Mouse (Mus musculus) left cerebral cortex, adult 2 months (tissue): ENCODE results near the gene Adgrg1. TPM values are rescaled to one million over a fixed set of nuclear protein-coding genes. Genes with fewer than 3 reads are reported as not detected.

ENCODE experiments used
- DNase-seq, 2 experiments: peaks; one replicate each; pipeline ENCODE4 v3.0.0; 2021 to 2022; ENCODE audit warnings: low spot score in 2 of 2, mixed read lengths in 1 of 2; ENCODE audit errors: extremely low spot score in 1 of 2
- H3K27ac ChIP-seq: fragments of 200-600 bp; 2 replicates; pipeline ENCODE4 v1.8.1; 2022
- H3K4me3 ChIP-seq: fragments of 200-600 bp; 2 replicates; pipeline ENCODE4 v1.8.1; 2022
- CTCF ChIP-seq: fragments of 200-600 bp; IDR thresholded peaks from 2 replicates; pipeline ENCODE4 v1.8.1; 2022; ENCODE audit warnings: antibody characterized with exemption, mild to moderate bottlenecking, moderate library complexity
- intact Hi-C: fragments of 180-260 bp; cut with DNase I; formaldehyde crosslinking; loops from one replicate; pipeline ENCODE4 v1.15.1; 2025
- total RNA-seq, 2 experiments: library from RNA; stranded (reverse); gene quantifications; 2 replicates each; pipeline ENCODE4 v1.2.3; 2021

Gene Adgrg1
- total RNA-seq, 2 experiments from 2014 or later: 77.6 to 86.8 TPM

- intact Hi-C loops: loop anchor here (2.0 kb wide), 1 partner anchor 13 kb away; no protein-coding TSS in a partner anchor
- Histone ChIP-seq H3K4me3 (no peak overlapping the region), H3K27ac (peak overlapping the region; percentile 85)
- TF ChIP-seq CTCF: no peak
- DNase-seq: no peak
Observed at GRCm38 (mm10) chr8:94997857-94998243, 23.3 kb downstream of the Adgrg1 start.

- intact Hi-C loops: loop anchor here (2.0 kb wide), 1 partner anchor 14 kb away; no protein-coding TSS in a partner anchor
- no peak for DNase-seq
- no peak for TF ChIP-seq CTCF
- H3K27ac ChIP-seq: peak overlapping the region; percentile 85
- H3K4me3 ChIP-seq: no peak overlapping the region
Observed at GRCm38 (mm10) chr8:94998431-94998830, 23.9 kb downstream of the Adgrg1 start.

- Histone ChIP-seq H3K27ac (peak overlapping the region; percentile 85), H3K4me3 (no peak overlapping the region)
- no peak for DNase-seq
- intact Hi-C loops: loop anchor here (2.0 kb wide), 1 partner anchor 14 kb away; no protein-coding TSS in a partner anchor
- TF ChIP-seq CTCF: no peak
Observed at GRCm38 (mm10) chr8:94999004-94999403, 24.5 kb downstream of the Adgrg1 start.

GRCm38 (mm10) chr8:94999956-95000355 lies 25.4 kb downstream of the Adgrg1 start:
- Histone ChIP-seq H3K4me3 (no peak overlapping the region), H3K27ac (peak overlapping the region; percentile 55; the same call in 1 of the 2 replicates)
- TF ChIP-seq CTCF: no peak
- intact Hi-C loops: loop anchor here (2.0 kb wide), 3 partner anchors 15 to 125 kb away; no protein-coding TSS in a partner anchor
- no peak for DNase-seq

GRCm38 (mm10) chr8:95000684-95001083 lies 26.1 kb downstream of the Adgrg1 start:
- peak in 1 of 2 experiments; percentile 51 for DNase-seq
- intact Hi-C loops: loop anchor here (1.0 to 2.0 kb wide), 3 partner anchors 50 to 126 kb away; no protein-coding TSS in a partner anchor
- no peak for TF ChIP-seq CTCF
- Histone ChIP-seq H3K4me3 (no peak overlapping the region), H3K27ac (peak overlapping the region; percentile 69)

GRCm38 (mm10) chr8:95001165-95001564 lies 26.6 kb downstream of the Adgrg1 start:
- Histone ChIP-seq H3K27ac (peak overlapping the region; percentile 69), H3K4me3 (no peak overlapping the region)
- TF ChIP-seq CTCF: no peak
- intact Hi-C loops: loop anchor here (1.0 to 2.0 kb wide), 3 partner anchors 51 to 126 kb away; no protein-coding TSS in a partner anchor
- no peak for DNase-seq

GRCm38 (mm10) chr8:95001655-95002054 lies 27.1 kb downstream of the Adgrg1 start:
- Histone ChIP-seq H3K27ac (no peak overlapping the region; the same call in 1 of the 2 replicates), H3K4me3 (no peak overlapping the region)
- intact Hi-C loops: loop anchor here (1.0 to 2.0 kb wide), 3 partner anchors 51 to 127 kb away; no protein-coding TSS in a partner anchor
- DNase-seq: peak; percentile 69 to 72
- peak; percentile 97 for TF ChIP-seq CTCF

- intact Hi-C loops: no loop called here
- no peak overlapping the region for H3K4me3 ChIP-seq
- DNase-seq: no peak
- no peak for TF ChIP-seq CTCF
- H3K27ac ChIP-seq: no peak overlapping the region
Observed at GRCm38 (mm10) chr8:95002089-95002655, 27.6 kb downstream of the Adgrg1 start.

- Histone ChIP-seq H3K4me3 (no peak overlapping the region), H3K27ac (no peak overlapping the region)
- no peak for DNase-seq
- intact Hi-C loops: no loop called here
- TF ChIP-seq CTCF: no peak
Observed at GRCm38 (mm10) chr8:95012442-95012919, 37.9 kb downstream of the Adgrg1 start.

GRCm38 (mm10) chr8:95015866-95016265 lies 41.3 kb downstream of the Adgrg1 start:
- no peak for DNase-seq
- TF ChIP-seq CTCF: no peak
- Histone ChIP-seq H3K27ac (no peak overlapping the region), H3K4me3 (no peak overlapping the region)
- intact Hi-C loops: no loop called here

GRCm38 (mm10) chr8:95016684-95017083 lies 42.1 kb downstream of the Adgrg1 start:
- no peak for DNase-seq
- intact Hi-C loops: no loop called here
- TF ChIP-seq CTCF: no peak
- Histone ChIP-seq H3K27ac (no peak overlapping the region), H3K4me3 (no peak overlapping the region)

- H3K4me3 ChIP-seq: no peak within 1 kb of the TSS
- H3K27ac ChIP-seq: no peak within 1 kb of the TSS
- intact Hi-C loops: no loop called here
- no peak for DNase-seq
- TF ChIP-seq CTCF: no peak
Observed at GRCm38 (mm10) chr8:95017451-95017850, 42.9 kb downstream of the Adgrg1 start, which contains the start of gene Adgrg3. Adgrg3 (plus strand) TSS chr8:95017692.
